Mouse (Mus musculus) spleen, postnatal 10 days (tissue): ENCODE measurements around the gene Rcsd1.
A peak's percentile ranks its signal among the peaks of the same experiment; 100 is the strongest.

ENCODE experiments used
- DNase-seq, 2 experiments: peaks; one replicate each; pipeline ENCODE4 v3.0.0; 2021 to 2022; ENCODE audit warnings: low spot score in 2 of 2

Rcsd1 gene

DNA sequence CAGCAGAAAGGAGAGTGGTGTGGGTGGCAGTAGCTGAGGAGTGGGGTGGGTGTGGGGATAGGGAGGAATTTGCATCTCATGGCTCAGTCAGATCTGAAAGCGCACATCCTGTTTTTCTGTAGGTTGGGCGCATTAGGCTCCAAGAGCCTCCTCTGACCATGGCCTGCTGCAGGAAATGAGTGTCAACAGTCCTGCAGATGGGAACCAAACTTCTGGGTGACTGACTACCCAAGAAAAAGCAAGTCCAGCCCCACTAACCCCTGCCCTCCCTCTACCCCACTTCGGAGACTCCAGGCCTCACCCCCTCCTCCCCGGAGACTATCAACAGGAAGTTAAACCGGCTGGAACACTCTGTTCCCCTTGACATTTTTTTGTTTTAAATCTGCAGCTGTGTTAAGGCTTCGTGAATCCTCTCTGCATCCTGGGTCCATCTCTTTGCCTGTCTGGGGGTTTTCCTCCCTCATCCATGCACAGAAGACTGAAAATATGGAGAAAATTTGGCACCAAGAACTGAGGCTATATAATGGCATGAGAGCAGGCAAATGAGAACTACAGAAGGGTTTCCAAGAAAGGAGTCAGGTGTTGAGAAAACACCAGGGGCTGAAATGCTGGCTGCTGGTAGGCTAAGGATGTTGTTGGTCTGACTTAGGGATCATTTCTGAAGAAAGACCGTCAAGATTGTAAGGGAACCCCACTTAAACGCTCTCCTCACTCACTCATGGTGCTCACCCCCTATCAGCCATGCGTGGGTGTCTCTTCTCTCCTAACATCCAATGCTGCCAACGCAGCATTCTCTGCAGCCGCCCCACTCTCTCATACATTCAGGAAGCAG lies 8.4 kb upstream of the Rcsd1 start:
- DNase-seq, result peak in 1 of 2 experiments; percentile 69

DNA sequence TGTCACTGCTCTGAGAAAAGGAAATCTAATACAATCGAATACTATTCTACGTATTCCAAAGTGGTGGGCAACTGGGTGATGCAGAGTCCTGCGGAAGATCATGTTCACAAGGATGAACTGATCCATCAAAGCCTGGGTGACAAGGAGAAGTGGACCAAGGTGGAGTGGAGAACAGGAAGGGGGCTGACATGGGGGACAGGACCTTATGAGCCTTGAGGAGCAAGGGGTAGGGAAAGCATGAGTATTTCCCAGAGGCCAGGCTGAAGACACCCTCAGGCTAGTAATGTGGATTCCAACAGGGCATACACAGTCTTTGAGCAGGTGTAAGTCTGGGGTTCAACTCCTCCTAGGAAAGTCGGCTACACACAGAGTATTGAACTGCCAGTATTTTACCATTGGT lies 6.9 kb upstream of the Rcsd1 start:
- DNase-seq, result peak in 1 of 2 experiments; percentile 9

DNA sequence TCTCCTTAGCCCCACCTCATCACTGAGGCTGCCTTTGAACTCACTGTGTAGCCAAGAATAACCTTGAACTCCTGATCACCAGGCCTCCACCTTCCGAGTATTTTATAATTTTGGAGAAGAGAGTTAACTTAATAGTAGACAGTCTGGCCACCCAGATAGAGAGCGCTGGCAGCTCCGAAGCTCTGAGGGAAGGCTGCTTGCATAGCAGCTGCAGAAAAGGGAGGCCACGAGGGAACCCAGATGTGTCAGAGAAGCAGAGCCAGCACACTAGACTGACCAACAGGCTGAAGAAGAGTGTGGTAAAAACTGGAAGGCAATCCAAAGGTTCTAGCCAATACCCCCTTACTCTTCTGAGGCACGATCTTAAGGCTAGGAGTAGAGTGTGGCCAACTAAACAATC lies 4.2 kb upstream of the Rcsd1 start:
- no peak for DNase-seq

DNA sequence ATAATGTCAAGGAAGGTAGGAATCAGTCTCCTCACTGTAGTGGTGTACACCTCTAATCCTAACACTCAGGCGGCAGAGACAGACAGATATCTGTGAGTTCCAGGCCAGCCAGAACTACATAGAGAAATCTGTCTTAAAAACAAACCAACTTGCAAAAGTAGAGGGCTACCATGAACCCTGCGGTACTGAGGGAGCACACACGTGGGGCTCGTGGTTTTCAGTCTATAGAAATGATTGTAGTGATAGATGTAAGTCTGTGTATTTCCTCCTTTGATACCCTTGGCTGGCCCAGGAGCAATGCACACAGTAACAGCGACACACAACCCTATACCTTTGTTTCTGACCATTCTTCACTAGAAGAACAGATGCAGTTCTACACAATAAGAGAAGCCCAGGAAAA lies 2.4 kb upstream of the Rcsd1 start:
- no peak for DNase-seq

DNA sequence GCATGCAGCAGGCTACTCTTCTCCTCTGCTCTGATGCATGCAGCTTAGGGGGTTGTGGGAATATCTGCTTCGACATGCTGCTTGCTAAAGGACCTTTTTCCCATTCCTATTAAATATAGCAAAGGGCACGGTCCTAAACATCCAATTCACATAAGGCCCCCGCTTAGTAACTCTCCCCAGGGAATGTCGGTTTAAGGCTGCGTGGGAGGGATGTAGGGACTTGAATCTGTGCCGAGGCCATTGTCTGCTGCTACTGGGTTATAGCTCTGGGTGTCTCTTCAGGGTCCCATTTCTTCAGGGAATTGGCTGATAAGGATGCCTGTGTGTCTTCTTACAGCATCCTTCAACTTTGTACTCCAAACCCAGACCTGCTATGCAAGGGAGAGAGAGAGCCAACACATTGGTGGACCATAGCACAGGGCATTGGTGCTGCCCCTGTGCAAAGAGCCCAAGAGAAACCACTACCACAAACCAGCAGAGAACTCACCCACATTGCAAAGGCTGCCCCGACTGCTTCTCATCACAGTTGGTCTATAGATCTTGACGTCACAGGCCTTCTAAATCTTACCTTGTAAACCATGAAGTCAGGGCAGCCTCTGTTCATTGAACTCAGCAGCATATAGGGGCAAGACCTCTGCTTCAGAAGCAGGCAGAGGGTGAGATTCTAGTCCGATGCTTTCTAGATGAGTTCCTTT lies 724 bp downstream of the Rcsd1 start:
- DNase-seq, result no peak

DNA sequence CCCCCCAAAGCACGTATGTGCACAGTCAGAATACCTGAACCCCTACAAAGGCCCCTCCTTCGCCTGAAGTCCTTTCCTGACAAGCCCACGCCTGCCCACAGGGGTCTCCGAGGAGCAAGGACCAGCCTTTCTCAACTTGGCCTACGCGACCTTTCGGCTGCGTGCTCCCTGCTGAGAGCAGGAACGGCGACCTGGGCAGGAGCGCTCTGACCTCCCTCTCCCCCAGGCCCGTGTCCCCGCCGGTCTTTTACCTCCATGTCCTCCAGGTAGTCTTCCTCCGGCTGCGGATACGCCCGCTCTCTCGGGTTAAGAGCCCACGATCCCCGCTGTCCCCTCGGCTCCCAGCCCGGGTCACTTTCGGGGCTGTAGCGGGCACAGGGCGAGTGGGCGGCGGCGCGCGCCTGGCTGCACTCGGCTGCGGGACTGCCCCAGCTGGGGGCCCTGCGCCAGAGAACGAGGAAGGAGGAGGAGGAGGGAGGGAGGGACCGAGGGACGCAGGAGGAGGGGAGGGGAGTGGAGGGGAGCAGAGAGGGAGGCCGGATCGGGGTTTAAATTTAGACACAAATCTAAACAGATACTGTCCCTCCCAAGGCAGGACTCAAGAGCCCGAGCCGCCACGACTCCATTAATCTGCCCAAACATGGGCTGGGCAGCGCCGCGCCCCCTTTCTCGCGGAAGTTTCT lies 1.8 kb downstream of the Rcsd1 start:
- peak in 1 of 2 experiments; percentile 69 for DNase-seq

DNA sequence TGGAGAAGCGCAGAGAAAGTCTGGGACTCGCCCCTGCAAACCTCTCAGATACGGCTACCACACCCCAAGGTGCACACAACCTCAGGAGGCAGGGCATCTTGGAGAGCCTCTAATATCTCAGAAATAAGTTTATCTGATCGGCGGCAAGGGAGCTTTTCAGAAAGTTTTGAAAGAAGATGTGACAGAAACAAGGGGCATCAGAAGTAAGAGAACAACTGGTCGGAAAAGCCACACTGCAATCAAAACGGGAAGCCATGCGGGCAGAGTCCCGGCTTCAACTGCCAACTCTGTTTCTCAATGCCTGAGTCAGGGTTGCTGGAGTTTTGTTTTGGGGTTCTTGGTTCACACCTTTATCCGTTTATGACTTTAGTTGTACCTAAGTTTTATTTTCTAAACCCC lies 2.3 kb downstream of the Rcsd1 start:
- DNase-seq, result peak in 1 of 2 experiments; percentile 43

DNA sequence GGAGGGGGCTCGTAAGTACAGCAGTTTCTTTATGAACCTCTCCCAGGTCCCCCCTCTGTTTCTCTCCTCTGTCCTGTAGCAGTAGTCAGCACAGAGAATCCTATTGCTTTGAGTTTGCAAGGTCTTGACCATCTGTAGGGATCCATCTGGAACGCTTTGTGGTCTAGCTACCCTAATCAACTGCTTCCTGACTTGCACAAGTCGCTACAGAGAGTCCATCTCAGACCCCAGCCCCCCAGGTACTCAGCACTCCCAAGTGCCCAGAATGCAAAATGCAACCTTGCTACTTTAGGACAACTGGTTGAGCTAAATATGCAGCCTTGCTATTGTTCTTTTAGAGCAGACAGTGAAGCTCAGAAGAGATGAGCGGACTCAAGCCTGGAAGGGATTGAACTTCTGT lies 3.1 kb downstream of the Rcsd1 start:
- no peak for DNase-seq

DNA sequence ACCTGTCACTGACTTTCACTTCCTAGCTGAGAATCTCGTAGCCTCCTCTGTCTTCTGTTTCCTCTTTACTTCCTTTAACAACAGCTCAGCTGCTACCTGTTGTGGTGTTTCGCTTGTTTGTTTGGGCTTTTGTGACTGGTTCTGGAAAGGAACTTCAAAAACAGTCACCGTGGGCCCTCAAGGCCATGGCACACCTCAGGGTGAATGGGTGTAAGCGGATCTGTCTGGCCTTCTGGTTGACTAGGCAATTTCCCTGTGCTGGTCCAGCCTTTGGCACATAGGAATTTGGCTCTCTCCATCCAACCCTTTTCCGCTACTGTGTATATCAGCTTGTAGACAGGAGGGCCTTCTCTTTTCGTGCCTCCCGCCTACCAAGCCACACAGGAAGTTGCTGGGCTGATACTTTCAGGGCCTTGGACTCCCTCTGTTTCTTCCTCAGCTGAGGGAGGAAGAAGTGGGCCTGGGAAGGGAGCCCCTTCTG lies 3.6 kb downstream of the Rcsd1 start:
- peak in 1 of 2 experiments; percentile 43 for DNase-seq

DNA sequence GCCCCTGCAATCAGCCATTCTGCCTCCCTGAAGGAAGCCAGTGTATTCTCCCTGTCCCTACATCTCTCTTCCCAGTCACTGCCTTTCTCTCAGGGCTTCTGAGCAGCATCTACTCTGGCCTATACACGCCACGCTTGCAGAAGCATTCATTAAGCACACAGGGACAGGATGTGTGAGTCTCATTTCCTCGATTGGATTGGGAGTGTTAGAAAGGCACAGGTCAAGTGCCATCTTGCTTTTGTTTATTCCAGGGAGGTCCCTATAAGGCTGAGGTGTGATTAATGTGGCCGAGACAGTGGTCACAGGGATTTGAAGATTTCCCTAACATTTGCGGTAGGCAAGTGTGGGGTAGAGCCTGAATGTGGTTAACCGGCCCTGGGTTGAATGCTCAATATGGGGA lies 4.2 kb downstream of the Rcsd1 start:
- DNase-seq, result no peak

DNA sequence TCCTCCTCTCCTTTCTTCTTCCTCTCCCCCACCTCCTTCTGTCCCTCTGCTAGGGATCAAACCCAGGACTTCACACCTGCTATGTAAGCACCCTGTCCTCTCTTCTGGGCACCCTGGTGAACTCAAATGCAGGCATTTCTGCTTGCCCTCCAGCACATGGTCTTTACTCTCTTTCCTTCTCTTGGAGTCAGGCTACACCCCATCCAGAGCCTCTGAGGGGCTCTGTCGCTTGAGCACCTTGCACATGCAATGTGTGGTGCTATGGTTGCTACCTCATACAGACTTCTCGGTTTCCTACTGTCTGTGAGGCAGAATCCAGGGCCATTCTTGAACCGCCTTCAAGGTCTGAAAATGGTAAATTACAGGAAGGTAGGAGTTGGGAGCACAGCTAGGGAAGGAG lies 4.7 kb downstream of the Rcsd1 start:
- DNase-seq, result no peak

DNA sequence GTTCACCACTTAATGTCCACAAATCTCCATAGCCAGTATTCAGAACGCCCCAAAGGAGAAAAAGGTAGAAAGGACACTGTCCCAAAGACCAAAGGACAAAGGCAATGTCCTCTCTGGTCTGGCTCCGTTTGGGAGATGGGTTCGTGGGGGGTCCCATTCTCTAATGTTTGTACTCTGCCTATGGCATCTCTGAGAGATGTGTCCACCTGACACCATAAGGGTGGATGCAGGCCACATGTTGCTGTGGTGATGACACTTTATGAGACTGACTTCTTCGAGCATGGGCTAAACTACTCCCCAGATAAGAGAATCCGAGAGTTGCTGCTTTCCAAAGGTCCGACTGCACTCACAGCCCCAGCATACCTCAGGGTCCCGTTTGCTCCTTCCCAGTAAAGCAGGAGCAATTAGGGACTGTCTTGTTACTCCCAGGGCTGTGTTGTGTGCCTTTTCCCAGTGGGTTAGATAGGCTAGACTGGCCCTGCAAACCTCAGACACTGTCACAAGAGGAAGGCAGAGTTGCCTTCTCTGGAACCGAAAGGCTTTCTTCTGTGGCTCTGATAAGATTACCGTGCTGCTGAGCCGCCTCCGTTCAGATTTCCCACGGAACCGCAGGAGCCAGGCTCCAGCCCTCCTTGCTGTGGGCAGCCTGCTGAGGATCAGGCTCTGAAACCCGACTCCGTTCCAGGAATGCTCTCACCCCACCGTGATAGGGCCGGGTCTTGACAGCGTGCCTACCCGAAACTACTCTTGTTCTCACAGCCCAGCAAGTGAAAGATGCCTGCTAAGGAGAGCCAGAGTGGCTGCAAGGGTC lies 7.1 kb downstream of the Rcsd1 start:
- no peak for DNase-seq

DNA sequence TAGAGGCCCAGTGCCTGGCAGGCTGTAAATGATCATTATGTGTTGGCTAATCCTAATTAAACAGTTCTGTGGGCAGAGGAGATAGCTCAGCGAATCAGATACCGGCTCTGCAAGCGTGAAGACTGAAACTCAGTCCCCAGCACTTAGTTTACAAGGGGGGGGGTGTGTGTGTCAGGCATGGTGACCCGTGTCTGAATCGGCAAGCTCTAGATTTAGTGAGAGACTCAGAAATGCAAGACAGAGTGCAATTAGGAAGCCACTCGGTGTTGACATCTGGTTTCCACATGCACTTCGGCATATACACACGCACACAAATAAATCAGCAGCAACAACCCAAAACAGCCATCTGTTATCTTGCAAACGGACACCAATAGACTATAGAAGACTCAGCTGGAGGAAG lies 8.0 kb downstream of the Rcsd1 start:
- DNase-seq, result no peak

DNA sequence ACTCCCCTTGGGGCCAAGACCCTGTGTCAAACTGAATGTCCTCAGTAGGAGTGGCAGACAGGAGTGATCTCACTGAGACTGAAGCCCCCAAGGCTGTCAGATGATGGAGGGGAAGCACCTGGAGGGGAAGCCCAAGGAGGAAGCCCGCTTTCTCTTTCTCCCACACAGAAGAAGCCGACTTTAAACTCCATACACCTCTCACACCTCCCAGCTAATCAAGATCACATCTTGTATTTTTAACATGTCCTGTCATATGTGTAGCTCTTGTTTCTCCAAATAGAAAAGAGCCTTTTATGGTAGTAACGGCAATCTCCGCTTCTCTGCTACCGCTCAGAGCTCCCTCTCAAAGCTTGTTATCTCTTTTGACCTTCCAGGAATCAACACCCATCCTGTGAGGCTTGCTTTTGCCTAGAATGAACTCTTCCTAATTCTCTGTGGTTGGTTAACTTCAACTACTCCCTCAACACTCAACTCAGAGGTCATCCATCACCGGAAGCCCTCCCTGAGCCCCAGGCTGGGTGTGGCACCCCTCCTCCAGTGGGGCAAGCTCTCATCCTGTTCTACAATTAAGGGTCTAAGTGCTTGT lies 8.5 kb downstream of the Rcsd1 start:
- DNase-seq, result peak in 1 of 2 experiments; percentile 49

DNA sequence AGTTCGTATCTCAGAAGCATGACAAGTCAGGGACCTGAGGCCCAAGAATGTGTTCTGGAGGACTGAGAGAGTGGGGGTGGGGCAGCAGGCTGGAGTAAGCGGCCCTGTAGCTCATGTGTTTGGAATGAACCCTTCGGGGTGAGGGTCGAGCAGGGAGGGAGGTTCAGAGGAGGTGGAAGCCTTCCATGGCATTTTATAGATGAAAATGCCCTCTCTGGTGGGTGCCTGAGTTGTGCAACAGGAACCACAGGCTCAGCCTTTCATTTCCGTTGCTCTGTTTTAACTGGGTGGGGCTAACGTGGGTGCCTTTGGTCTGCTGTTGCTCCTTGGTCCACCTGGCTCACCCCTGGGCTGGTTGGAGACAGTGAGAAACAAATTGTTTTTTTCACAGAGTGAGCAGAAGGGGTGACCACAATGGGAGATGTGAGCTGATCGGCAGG lies 9.2 kb downstream of the Rcsd1 start:
- peak in 1 of 2 experiments; percentile 59 for DNase-seq

DNA sequence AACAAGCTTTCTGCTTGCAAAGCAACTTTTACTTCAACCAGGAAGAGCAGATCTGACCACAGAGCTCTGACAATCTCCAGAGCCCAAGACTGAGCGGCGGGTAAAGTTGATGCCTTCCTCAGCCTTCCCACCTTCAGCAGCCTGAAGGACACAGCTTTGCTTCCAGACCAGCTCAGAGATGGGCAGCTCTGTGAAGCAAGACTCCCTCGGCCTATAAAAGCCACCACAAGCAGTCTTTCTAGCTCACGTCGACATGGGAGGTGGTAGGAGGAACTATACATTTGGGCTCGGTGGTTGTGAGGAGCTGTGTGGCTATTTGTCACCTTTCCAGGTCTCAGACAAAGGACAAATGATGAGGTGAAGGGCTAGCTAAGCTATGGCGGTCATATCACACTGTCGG lies 11.9 kb downstream of the Rcsd1 start:
- no peak for DNase-seq

DNA sequence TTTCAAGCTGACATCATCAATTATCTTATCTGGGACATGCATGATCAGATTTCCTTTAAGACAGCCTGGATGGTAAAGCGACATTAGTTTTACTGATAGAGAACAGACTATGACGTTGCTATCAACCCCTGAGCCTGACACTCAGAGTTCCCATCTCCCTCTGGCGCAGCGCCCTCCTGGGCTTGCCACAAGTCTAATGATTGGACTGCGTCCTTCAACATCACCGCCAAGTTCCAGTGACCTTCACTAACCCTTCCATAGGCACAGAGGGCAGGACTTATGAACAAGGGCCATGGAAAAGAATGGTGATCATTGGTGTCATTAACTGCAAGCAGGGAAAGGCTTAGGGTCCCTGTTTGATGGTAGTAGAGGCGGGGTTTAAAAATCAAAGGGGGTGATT lies 12.7 kb downstream of the Rcsd1 start:
- DNase-seq, result no peak

DNA sequence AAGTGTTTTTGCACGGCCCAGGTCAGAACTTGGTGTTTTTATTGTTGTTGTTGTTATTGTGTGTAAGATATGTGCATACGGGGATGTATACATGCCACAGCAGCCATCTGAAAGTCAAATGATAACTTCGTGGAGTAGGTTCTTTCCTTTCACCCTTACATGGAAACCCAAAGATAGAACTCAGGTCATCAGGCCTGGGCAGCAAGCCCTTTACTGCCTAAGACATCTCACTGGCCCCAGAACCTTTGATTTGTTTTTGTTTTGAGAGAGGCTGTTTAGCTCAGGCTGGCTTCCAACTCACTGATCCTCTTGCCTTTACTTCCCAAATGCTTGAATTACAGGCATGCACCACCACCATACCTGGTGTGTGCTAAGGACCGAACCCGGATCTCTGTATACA lies 13.5 kb downstream of the Rcsd1 start:
- no peak for DNase-seq

DNA sequence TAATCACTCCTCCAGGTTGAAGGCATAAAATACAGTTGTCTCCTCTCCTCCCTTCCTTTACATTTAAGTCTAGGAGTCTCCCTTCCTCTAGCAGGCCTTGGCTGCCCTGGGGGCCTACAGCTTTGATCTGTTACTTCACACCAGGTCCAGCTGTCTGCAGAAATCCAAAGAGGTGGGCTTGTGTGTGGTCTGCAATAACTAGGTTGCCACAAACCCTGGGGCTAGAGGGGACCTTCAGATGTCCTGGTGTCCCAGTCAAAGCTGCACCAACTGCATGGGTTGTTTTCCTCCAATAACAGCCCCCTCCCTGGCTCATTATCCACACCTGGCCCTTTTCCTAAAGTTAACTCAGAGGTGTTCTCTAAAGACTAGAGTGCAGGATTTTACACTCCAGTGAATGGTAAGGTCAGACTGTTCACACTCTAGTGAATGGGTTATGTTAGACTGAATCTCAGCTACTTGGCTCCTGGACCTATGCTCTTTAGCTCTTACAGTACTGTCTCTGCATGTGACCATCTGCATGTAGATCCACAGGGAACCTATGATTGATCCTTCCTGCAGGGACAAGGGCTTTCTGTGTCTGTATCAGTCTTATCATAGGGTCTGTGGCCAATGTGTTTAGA lies 14.1 kb downstream of the Rcsd1 start:
- DNase-seq, result no peak

DNA sequence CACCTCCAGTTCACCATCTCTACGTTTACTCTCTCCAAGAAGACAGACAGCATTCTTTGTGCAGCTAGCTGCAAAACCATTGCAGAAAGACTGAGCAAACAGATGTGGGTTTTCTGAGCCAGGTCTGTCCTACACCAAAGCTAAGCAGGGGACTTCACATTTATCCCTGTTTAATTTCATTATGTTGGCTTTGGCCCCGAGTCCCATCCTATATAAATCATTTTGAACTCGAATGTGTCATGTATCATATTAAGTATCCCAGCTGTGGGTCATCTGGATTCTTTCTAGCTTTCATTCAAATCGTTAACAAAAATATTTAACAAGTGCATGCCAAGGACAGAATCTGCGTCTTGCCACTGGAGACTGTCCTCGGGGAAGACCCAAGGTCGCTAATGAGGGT lies 15.7 kb downstream of the Rcsd1 start:
- DNase-seq, result no peak

DNA sequence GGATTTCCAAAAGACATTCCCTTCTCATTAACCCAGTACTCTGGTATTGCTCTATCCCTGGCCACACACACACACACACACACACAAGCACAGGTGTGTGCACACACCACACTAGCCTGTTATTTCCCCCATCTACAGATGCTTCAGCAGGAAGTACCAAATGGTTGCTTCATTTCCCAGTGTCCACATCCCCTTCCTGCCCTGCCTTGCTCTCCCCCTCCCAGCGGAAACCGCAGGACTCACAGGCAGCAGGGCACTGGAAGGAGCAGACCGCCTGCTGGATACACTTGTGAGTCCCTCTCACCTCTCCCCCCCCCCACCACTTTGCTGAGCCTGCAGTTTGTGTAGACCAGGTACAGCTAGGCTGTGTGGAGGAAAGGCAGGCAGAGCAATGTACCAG lies 18.0 kb downstream of the Rcsd1 start:
- peak in 1 of 2 experiments; percentile 53 for DNase-seq
